ENCODE assay signal across 9 mouse cellular contexts in genomic region chr8:84103601-84104000, GRCm38 (mm10). TPM values are rescaled to one million over a fixed set of nuclear protein-coding genes. Genes with fewer than 3 reads are reported as not detected.
DNase-seq lines count a peak whose midpoint lies in the region; ATAC-seq and TF ChIP-seq lines count a peak whose summit lies in the region.
"Had no signal": no experiment of that assay in that cellular context is flagged by ENCODE, and none has a peak within 500 bp of the region (broad histone marks: within the 10 kb centered on the region; RNA-seq: fewer than 3 reads in every experiment).

No protein-coding gene starts in this region.

- no peak for TF ChIP-seq CTCF in thymus, adult 2 months (IDR thresholded peaks at IDR 0.05; ENCODE audit: borderline replicate concordance, control insufficient read depth, extremely low read depth, insufficient read depth, low read length, poor library complexity)

- peaks cover 2% of the 10 kb centered on the region; the same call in 1 of the 2 replicates for H3K36me3 ChIP-seq in thymus, adult 2 months (ENCODE audit: control insufficient read depth, insufficient read depth, low read length)
- H3K36me3 ChIP-seq in forebrain, embryonic 13.5 days (ENCODE audit: poor library complexity, severe bottlenecking): peaks cover 39% of the 10 kb centered on the region
- H3K36me3 ChIP-seq in midbrain, embryonic 15.5 days (replicated peaks): peaks cover 6% of the 10 kb centered on the region; the same call in 1 of the 2 replicates

- H3K9me3 ChIP-seq in forebrain, embryonic 13.5 days (replicated peaks): 0 out of 2 replicates have a peak, but pooled peaks cover 3% of the 10 kb centered on the region
- no peaks in the 10 kb centered on the region for H3K9me3 ChIP-seq in midbrain, embryonic 15.5 days

- WGBS in thymus, adult 2 months: 41% methylated on average over 3 of the region's 3 CpGs
- 43% methylated on average over 3 of the region's 3 CpGs for WGBS in forebrain, embryonic 13.5 days
- 28% methylated on average over 3 of the region's 3 CpGs for WGBS in midbrain, embryonic 15.5 days

- ATAC-seq in forebrain, embryonic 13.5 days: no peak
- no peak for ATAC-seq in midbrain, embryonic 15.5 days (replicated peaks)

- H3K27ac ChIP-seq in thymus, adult 2 months (ENCODE audit: control insufficient read depth, insufficient read depth, low read length): no peak overlapping the region
- peak overlapping the region; percentile 92 for H3K27ac ChIP-seq in forebrain, embryonic 13.5 days
- peak overlapping the region; percentile 93 for H3K27ac ChIP-seq in midbrain, embryonic 15.5 days

- H3K4me2 ChIP-seq in forebrain, embryonic 13.5 days: peak overlapping the region; percentile 82
- H3K4me2 ChIP-seq in midbrain, embryonic 15.5 days: peak overlapping the region; percentile 67

- no peak for DNase-seq in thymus, adult 2 months
- no peak for DNase-seq in thymus, adult 18-20 months
- peak; percentile 72 for DNase-seq in kidney, postnatal 14 days
- no peak for DNase-seq in spleen, postnatal 36 days (ENCODE audit: low spot score in 2 of 2)
- no peak for DNase-seq in layer of hippocampus, postnatal 25 days (ENCODE audit: extremely low spot score in 1 of 2, low spot score in 1 of 2)
- DNase-seq in left cerebral cortex, adult 11 months (ENCODE audit: low spot score): no peak

- no peak for TF ChIP-seq POLR2A in thymus, adult 2 months (IDR thresholded peaks at IDR 0.05; ENCODE audit: control insufficient read depth, extremely low read depth, insufficient read depth, low read length, poor library complexity)

- no peaks in the 10 kb centered on the region for H3K27me3 ChIP-seq in thymus, adult 2 months (ENCODE audit: control insufficient read depth, insufficient read depth, low read length)
- H3K27me3 ChIP-seq in forebrain, embryonic 13.5 days: no peaks in the 10 kb centered on the region
- no peaks in the 10 kb centered on the region for H3K27me3 ChIP-seq in midbrain, embryonic 15.5 days (replicated peaks)

- peaks cover 21% of the 10 kb centered on the region for H3K4me1 ChIP-seq in thymus, adult 2 months (replicated peaks; ENCODE audit: control insufficient read depth, insufficient read depth, low read length)
- H3K4me1 ChIP-seq in forebrain, embryonic 13.5 days: peaks cover 25% of the 10 kb centered on the region
- peaks cover 29% of the 10 kb centered on the region for H3K4me1 ChIP-seq in midbrain, embryonic 15.5 days

- peak overlapping the region; percentile 62 for H3K4me3 ChIP-seq in thymus, adult 2 months (ENCODE audit: control insufficient read depth, insufficient read depth, low read length)
- peak overlapping the region; percentile 68 for H3K4me3 ChIP-seq in forebrain, embryonic 13.5 days
- H3K4me3 ChIP-seq in midbrain, embryonic 15.5 days: peak overlapping the region; percentile 56

- peak overlapping the region; percentile 80 for H3K9ac ChIP-seq in forebrain, embryonic 13.5 days
- peak overlapping the region; percentile 62 for H3K9ac ChIP-seq in midbrain, embryonic 15.5 days

RNA-seq across cellular contexts. Expression of gene Dcaf15, which starts 1.0 kb away (rescaled TPM):
- polyA plus RNA-seq in thymus, adult 2 months (2012; rRNA removed): 190 and 211 TPM in 2 replicates
- polyA plus RNA-seq in forebrain, embryonic 13.5 days (2015; fragmentation: Nextera tagmentation; extraction: Ambion mirVana): 17.0 and 19.2 TPM in 2 replicates
- polyA plus RNA-seq in midbrain, embryonic 15.5 days (2015; fragmentation: Nextera tagmentation; extraction: Ambion mirVana): 25.8 and 26.3 TPM in 2 replicates
- total RNA-seq in layer of hippocampus, postnatal 25 days (2021): 10 to 100 TPM; 18.5 to 19.1 TPM

RNA-seq across cellular contexts. Expression of gene Podnl1, which starts 22.2 kb away (rescaled TPM):
- 6.6 and 7.7 TPM in 2 replicates for polyA plus RNA-seq in thymus, adult 2 months (2012; rRNA removed)
- 0.24 and 0.27 TPM in 2 replicates for polyA plus RNA-seq in forebrain, embryonic 13.5 days (2015; fragmentation: Nextera tagmentation; extraction: Ambion mirVana)
- polyA plus RNA-seq in midbrain, embryonic 15.5 days (2015; fragmentation: Nextera tagmentation; extraction: Ambion mirVana): 0.68 and 0.73 TPM in 2 replicates
- not detected for total RNA-seq in layer of hippocampus, postnatal 25 days (2021)
- total RNA-seq: common myeloid progenitor, adult 5-6 weeks had no signal

RNA-seq across cellular contexts. Expression of gene Rfx1, which starts 37.0 kb away (rescaled TPM):
- polyA plus RNA-seq in thymus, adult 2 months (2012; rRNA removed): 76.1 and 88.8 TPM in 2 replicates
- 6.7 and 8.3 TPM in 2 replicates for polyA plus RNA-seq in forebrain, embryonic 13.5 days (2015; fragmentation: Nextera tagmentation; extraction: Ambion mirVana)
- polyA plus RNA-seq in midbrain, embryonic 15.5 days (2015; fragmentation: Nextera tagmentation; extraction: Ambion mirVana): 12.4 and 14.0 TPM in 2 replicates
- 10 to 100 TPM; 19.8 to 24.1 TPM for total RNA-seq in layer of hippocampus, postnatal 25 days (2021)

RNA-seq across cellular contexts. Expression of gene Gm10643, which starts 38.7 kb away (rescaled TPM):
- polyA plus RNA-seq in thymus, adult 2 months (2012; rRNA removed): 0.36 and 0.45 TPM in 2 replicates
- polyA plus RNA-seq in forebrain, embryonic 13.5 days (2015; fragmentation: Nextera tagmentation; extraction: Ambion mirVana): 1.1 and 1.5 TPM in 2 replicates
- polyA plus RNA-seq in midbrain, embryonic 15.5 days (2015; fragmentation: Nextera tagmentation; extraction: Ambion mirVana): 1.0 and 1.4 TPM in 2 replicates
- 1 to 10 TPM; 4.4 to 4.5 TPM for total RNA-seq in layer of hippocampus, postnatal 25 days (2021)

RNA-seq across cellular contexts. Expression of gene Cc2d1a, which starts 44.1 kb away (rescaled TPM):
- 49.8 and 54.6 TPM in 2 replicates for polyA plus RNA-seq in thymus, adult 2 months (2012; rRNA removed)
- polyA plus RNA-seq in forebrain, embryonic 13.5 days (2015; fragmentation: Nextera tagmentation; extraction: Ambion mirVana): 18.6 and 24.1 TPM in 2 replicates
- 52.5 and 53.3 TPM in 2 replicates for polyA plus RNA-seq in midbrain, embryonic 15.5 days (2015; fragmentation: Nextera tagmentation; extraction: Ambion mirVana)
- 10 to 100 TPM; 52.6 to 54.0 TPM for total RNA-seq in layer of hippocampus, postnatal 25 days (2021)
